Mouse (Mus musculus) left cerebral cortex, adult 18-20 months (tissue): Measurements from ENCODE around the gene Gpcpd1. TPM values are rescaled to one million over a fixed set of nuclear protein-coding genes. Genes with fewer than 3 reads are reported as not detected.
A peak's percentile ranks its signal among the peaks of the same experiment; 100 is the strongest.

Source experiments
- DNase-seq, 2 experiments: peaks; one replicate each; pipeline ENCODE4 v3.0.0; 2021 to 2022; ENCODE audit warnings: low spot score in 2 of 2, mixed read lengths in 1 of 2
- total RNA-seq, 2 experiments: library from RNA; stranded (reverse); gene quantifications; 2 replicates each; pipeline ENCODE4 v1.2.3; 2021

Gpcpd1 gene
- total RNA-seq, 2 experiments from 2014 or later, result 69.9 to 77.5 TPM

DNA sequence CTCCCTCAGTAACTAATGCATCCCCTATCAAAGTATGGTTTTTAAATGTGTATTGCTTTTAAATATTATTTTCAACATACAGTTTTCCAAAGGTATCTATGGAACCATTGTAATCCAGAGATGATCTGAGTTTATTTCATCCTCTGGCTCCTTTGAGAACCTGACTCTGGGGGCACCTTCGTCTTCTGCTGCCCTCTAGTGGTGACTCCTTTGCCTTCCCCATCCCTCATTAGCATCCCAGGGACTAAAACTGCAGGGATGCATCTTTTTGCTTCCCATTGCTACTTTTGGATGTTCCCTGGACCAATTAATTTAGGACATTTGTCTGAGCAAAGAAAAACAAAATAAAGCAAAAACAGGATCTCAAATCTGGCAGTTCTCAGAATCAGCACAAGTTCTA is 102.1 kb downstream of the Gpcpd1 start:
- DNase-seq, result peak; percentile 61 to 76

DNA sequence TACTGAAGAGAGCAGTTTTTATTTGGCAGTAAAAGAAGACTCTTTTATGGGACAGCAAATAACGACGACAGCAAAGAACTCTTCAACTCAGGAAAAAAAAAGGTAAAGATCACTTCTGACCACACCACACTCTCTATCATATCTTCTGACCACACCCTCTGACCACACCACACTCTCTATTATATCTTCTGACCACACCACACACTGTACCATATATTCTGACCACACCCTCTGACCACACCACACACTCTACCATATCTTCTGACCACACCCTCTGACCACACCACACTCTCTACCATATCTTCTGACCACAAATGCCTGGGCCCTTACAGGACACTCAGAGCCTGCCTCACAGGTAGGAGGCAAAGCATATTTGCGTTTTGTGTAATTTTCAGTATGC is 106.0 kb downstream of the Gpcpd1 start:
- DNase-seq, result no peak

Other genes with a start within 250 kb of the Gpcpd1 start
- 1 to 10 TPM; 1.5 to 1.8 TPM for gene Prokr2, start 202.3 kb downstream of the Gpcpd1 start, total RNA-seq
- 1 to 10 TPM; 7.9 to 8.7 TPM for gene Shld1, start 99.2 kb upstream of the Gpcpd1 start, total RNA-seq
- gene Chgb, start 193.5 kb upstream of the Gpcpd1 start, total RNA-seq, result 100 to 1,000 TPM; 266 to 279 TPM
- 10 to 100 TPM; 23.8 to 26.6 TPM for gene Trmt6, start 228.3 kb upstream of the Gpcpd1 start, total RNA-seq
- 1 to 10 TPM; 4.6 to 4.9 TPM for gene Mcm8, start 228.4 kb upstream of the Gpcpd1 start, total RNA-seq